Mouse (Mus musculus) cerebellum, adult 11-12 months (tissue): ENCODE measurements around the gene Plod1.

ENCODE experiments used
- DNase-seq: peaks from one replicate; pipeline ENCODE4 v3.0.0; 2022

Gene Plod1

GRCm38 (mm10) chr4:147936331-147936954 lies at the start of gene Plod1:
Gene Plod1, minus strand, starts transcription at chr4:147936767.
- peak; percentile 63 for DNase-seq

GRCm38 (mm10) chr4:147985205-147986132 lies 48.9 kb upstream of the Plod1 start, which contains the start of gene Nppb:
Gene Nppb, plus strand, starts transcription at chr4:147985788.
- no peak for DNase-seq

- no peak for DNase-seq
Measured at GRCm38 (mm10) chr4:147979441-147979860, 42.9 kb upstream of the Plod1 start.

GRCm38 (mm10) chr4:147978391-147978790 lies 41.8 kb upstream of the Plod1 start:
- no peak for DNase-seq

- no peak for DNase-seq
Measured at GRCm38 (mm10) chr4:147977726-147978125, 41.2 kb upstream of the Plod1 start.

- DNase-seq = no peak
Measured at GRCm38 (mm10) chr4:147976237-147976636, 39.7 kb upstream of the Plod1 start.

- DNase-seq = no peak
Measured at GRCm38 (mm10) chr4:147969337-147969736, 32.8 kb upstream of the Plod1 start.

GRCm38 (mm10) chr4:147968816-147969215 lies 32.2 kb upstream of the Plod1 start:
- DNase-seq = no peak

GRCm38 (mm10) chr4:147965712-147966111 lies 29.1 kb upstream of the Plod1 start:
- DNase-seq = no peak

GRCm38 (mm10) chr4:147963623-147964022 lies 27.1 kb upstream of the Plod1 start:
- no peak for DNase-seq

- DNase-seq = no peak
Measured at GRCm38 (mm10) chr4:147962781-147963180, 26.2 kb upstream of the Plod1 start.

GRCm38 (mm10) chr4:147959881-147960831 lies 23.6 kb upstream of the Plod1 start:
- DNase-seq = no peak

GRCm38 (mm10) chr4:147957141-147957540 lies 20.6 kb upstream of the Plod1 start:
- DNase-seq = no peak

- DNase-seq = no peak
Measured at GRCm38 (mm10) chr4:147953590-147953989, 17.0 kb upstream of the Plod1 start.

- DNase-seq = no peak
Measured at GRCm38 (mm10) chr4:147947511-147947910, 10.9 kb upstream of the Plod1 start.

- DNase-seq = no peak
Measured at GRCm38 (mm10) chr4:147943005-147943404, 6.4 kb upstream of the Plod1 start.

- no peak for DNase-seq
Measured at GRCm38 (mm10) chr4:147941045-147942020, 4.8 kb upstream of the Plod1 start.

- peak; percentile 80 for DNase-seq
Measured at GRCm38 (mm10) chr4:147940576-147941044, 4.0 kb upstream of the Plod1 start, which contains the start of gene 2510039O18Rik. Gene 2510039O18Rik, plus strand, starts transcription at chr4:147940895.

- DNase-seq = no peak
Measured at GRCm38 (mm10) chr4:147940111-147940510, 3.5 kb upstream of the Plod1 start.

- DNase-seq = no peak
Measured at GRCm38 (mm10) chr4:147938148-147939096, 1.9 kb upstream of the Plod1 start.
